Mouse (Mus musculus) intestine, embryonic 16.5 days (tissue): ENCODE results near the gene Insm1. TPM values are rescaled to one million over a fixed set of nuclear protein-coding genes. Genes with fewer than 3 reads are reported as not detected.

Experiments
- ATAC-seq: fragments of 200-750 bp; cut with Nextera tagmentation; 2 replicates; pipeline ENCODE4 v1.8.0; 2017; ENCODE audit warnings: moderate TSS enrichment, moderate library complexity
- H3K27ac ChIP-seq: fragments of 300-500 bp; sonication (generic); 2 replicates; pipeline ENCODE4 v1.5.1; 2014; ENCODE audit warnings: mild to moderate bottlenecking, low read length
- H3K27me3 ChIP-seq: fragments of 300-500 bp; sonication (generic); replicated peaks from 2 replicates; pipeline ENCODE4 v1.6.1; 2014; ENCODE audit warnings: low read length, control low read depth, mixed read lengths; ENCODE audit not compliant: control insufficient read depth, insufficient read depth
- H3K36me3 ChIP-seq: fragments of 300-500 bp; sonication (generic); 2 replicates; pipeline ENCODE4 v1.6.1; 2014; ENCODE audit warnings: low read length, control low read depth; ENCODE audit not compliant: control insufficient read depth, insufficient read depth
- H3K4me1 ChIP-seq: fragments of 300-500 bp; sonication (generic); 2 replicates; pipeline ENCODE4 v1.6.1; 2014; ENCODE audit warnings: low read length, control low read depth, mixed read lengths; ENCODE audit not compliant: control insufficient read depth, insufficient read depth
- H3K4me2 ChIP-seq: fragments of 300-500 bp; sonication (generic); 2 replicates; pipeline ENCODE4 v1.6.1; 2014; ENCODE audit warnings: low read depth, low read length, control low read depth
- H3K4me3 ChIP-seq: fragments of 300-500 bp; sonication (generic); 2 replicates; pipeline ENCODE4 v1.5.1; 2014; ENCODE audit warnings: mild to moderate bottlenecking, low read length
- H3K9ac ChIP-seq: fragments of 300-500 bp; sonication (generic); 2 replicates; pipeline ENCODE4 v1.6.1; 2014; ENCODE audit warnings: low read depth, low read length
- H3K9me3 ChIP-seq: fragments of 300-500 bp; sonication (generic); 2 replicates; pipeline ENCODE4 v1.6.1; 2016; ENCODE audit warnings: low read length, control low read depth; ENCODE audit not compliant: control insufficient read depth
- WGBS: fragments of 180-500 bp; shearing (Covaris S2); extraction: QIAGEN DNeasy Blood & Tissue Kit; methylation state at CpG from one replicate; pipeline ENCODE4 v1.1.7; 2014; 5-methylcytosine and 5-hydroxymethylcytosine counted together
- polyA plus RNA-seq: library from polyadenylated mRNA; unstranded; fragments of >200 nt; fragmentation: Nextera tagmentation; extraction: Ambion mirVana; gene quantifications from 2 replicates; pipeline ENCODE4 v1.2.1, GENCODE M21; 2015

Insm1 gene
- polyA plus RNA-seq, 1 experiment from 2014 or later, result 0.35 TPM

DNA sequence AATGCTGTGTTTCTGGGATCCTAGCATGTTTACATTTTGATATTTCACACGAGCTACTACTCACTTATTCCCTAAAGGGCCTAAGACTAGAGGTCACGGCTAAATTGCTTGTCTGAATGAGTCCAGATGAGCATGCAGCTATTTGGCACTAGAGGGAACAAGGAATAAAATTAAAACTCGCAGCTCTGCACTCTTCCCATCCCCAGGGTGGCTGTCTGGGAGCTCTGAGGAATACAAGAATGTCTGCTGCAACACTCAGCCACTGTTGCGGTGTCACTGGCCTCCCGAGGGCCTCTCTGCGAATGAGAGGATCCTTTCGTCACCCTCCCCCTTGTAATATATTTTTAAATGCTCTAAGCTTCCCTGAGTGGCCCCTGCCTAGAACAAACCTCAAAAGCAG is 23.7 kb downstream of the Insm1 start:
- no peak for ATAC-seq
- no peak overlapping the region for H3K4me3 ChIP-seq
- no peaks in the 10 kb centered on the region for H3K36me3 ChIP-seq
- no peak overlapping the region for H3K4me2 ChIP-seq
- WGBS, result 59% methylated on average over 7 of the region's 7 CpGs
- 0 out of 2 replicates have a peak, but pooled peaks cover 8% of the 10 kb centered on the region for H3K4me1 ChIP-seq
- H3K9me3 ChIP-seq, result no peaks in the 10 kb centered on the region
- no peaks in the 10 kb centered on the region for H3K27me3 ChIP-seq
- no peak overlapping the region for H3K9ac ChIP-seq
- H3K27ac ChIP-seq, result no peak overlapping the region

DNA sequence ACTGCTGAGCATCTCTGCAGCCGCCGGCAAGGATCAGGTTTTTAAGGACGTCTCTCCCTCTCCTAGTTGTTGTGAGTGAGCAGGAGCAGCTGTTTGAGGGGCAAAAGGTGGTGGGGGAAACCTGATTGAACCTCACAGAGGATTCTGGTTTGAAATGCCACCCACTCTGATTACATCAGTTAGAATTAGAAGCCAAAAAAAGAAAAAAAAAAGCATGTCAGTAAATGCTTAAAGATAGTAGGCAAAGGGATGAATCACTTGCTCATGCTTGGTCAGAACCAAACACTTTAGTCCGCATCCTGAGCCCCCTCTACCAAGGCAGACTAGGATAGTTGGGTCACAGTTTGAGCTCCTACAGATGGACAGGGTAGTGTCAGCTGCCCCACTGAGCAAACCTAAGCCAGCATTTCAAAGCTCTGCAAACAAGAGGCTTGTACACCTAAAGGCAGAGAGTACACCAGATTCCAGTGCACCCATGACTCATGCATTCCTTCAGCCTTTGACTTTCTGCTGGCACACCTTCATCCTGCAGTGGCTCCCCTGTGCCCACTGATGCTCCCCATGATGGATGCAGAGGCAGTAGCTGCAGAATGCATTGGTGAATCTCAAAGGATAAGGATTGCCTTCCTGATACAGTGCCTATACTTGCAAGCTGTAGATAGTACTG is 24.8 kb downstream of the Insm1 start:
- no peak for ATAC-seq
- Histone ChIP-seq H3K9ac (no peak overlapping the region), H3K4me2 (no peak overlapping the region), H3K36me3 (no peaks in the 10 kb centered on the region), H3K27ac (no peak overlapping the region), H3K4me1 (0 out of 2 replicates have a peak, but pooled peaks cover 8% of the 10 kb centered on the region), H3K27me3 (no peaks in the 10 kb centered on the region), H3K4me3 (no peak overlapping the region), H3K9me3 (no peaks in the 10 kb centered on the region)
- WGBS, result 79% methylated on average over 4 of the region's 4 CpGs

DNA sequence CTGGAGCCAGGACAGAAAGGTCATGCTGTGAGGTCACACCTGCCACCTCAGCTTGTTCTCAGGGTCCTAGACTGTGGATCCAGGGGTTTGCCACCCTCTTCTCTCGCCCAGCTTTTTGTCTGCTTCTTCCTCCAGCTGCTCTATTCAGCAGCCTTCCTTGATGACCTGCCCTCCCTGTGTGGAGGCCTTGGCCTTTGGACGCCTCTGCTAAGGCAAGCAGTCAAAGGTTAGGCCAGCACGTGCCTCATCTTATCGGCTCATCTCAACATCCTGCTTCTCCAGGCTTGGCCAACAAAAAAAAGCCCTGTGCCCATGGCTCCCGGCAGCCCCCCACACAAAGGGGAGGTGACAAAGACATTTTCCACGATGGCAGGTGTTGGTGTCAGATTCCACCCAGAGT is 25.9 kb downstream of the Insm1 start:
- H3K9ac ChIP-seq, result no peak overlapping the region
- no peaks in the 10 kb centered on the region for H3K36me3 ChIP-seq
- no peaks in the 10 kb centered on the region for H3K27me3 ChIP-seq
- peak; percentile 56; the same call in 1 of the 2 replicates for ATAC-seq
- 42% methylated on average over 6 of the region's 6 CpGs for WGBS
- no peak overlapping the region for H3K27ac ChIP-seq
- 0 out of 2 replicates have a peak, but pooled peaks cover 8% of the 10 kb centered on the region for H3K4me1 ChIP-seq
- H3K4me3 ChIP-seq, result no peak overlapping the region
- no peak overlapping the region for H3K4me2 ChIP-seq
- no peaks in the 10 kb centered on the region for H3K9me3 ChIP-seq

DNA sequence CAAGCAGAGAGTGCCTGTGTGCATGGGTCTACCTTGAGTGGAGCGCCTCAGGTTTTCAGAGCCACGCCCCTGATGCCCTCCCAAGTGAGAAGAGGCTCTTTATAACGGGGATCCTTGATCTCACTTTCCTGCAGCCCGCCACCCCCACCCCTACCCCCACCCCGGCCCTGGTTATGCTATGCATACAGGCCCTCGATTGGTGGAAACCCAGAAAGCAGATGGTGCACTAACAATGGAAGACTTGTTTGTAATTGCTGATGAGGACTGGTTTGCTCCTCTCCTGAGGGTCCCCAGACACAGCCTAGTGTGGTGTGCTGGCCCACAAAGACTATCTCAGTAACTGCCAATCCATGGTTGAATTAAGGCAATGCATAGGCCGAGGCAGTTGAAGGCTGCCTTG is 27.3 kb downstream of the Insm1 start:
- Histone ChIP-seq H3K4me2 (no peak overlapping the region), H3K9ac (no peak overlapping the region), H3K27ac (no peak overlapping the region), H3K9me3 (no peaks in the 10 kb centered on the region), H3K27me3 (no peaks in the 10 kb centered on the region), H3K36me3 (no peaks in the 10 kb centered on the region), H3K4me1 (0 out of 2 replicates have a peak, but pooled peaks cover 8% of the 10 kb centered on the region), H3K4me3 (no peak overlapping the region)
- 69% methylated on average over 7 of the region's 7 CpGs for WGBS
- no peak for ATAC-seq

DNA sequence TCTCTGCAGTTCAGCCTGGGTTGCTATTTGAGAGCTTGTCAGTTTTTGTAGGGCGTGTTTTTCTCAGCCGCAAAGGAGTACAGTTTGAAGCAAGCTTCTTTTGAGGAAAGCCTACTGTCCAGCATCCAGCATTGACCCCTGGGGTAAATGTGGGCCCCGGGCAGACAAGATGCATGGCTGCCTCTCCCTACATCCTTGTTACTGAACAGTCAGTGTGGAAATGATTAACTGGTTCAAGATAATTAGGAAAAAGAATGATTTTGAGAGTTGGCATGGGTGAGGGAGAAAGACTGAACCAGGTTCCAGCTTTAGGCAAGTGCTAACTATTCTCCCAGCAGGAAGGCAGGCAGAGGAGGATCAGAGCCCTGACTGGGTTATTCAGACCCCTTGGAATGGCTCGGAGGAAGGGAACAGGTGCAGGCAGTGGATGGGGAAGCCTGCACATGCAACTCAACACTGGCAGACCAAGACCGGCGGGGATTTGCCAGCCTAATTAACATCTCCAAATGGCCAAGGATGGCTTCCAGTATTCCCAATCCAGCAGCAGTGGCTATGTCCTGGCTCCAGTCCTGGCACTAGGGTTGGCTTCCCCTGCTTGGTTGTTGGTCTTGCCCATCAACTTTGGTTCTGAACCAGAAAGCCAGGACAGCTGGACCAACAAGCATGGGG is 28.6 kb downstream of the Insm1 start:
- WGBS, result 74% methylated on average over 6 of the region's 6 CpGs
- 0 out of 2 replicates have a peak, but pooled peaks cover 7% of the 10 kb centered on the region for H3K4me1 ChIP-seq
- ATAC-seq, result no peak

DNA sequence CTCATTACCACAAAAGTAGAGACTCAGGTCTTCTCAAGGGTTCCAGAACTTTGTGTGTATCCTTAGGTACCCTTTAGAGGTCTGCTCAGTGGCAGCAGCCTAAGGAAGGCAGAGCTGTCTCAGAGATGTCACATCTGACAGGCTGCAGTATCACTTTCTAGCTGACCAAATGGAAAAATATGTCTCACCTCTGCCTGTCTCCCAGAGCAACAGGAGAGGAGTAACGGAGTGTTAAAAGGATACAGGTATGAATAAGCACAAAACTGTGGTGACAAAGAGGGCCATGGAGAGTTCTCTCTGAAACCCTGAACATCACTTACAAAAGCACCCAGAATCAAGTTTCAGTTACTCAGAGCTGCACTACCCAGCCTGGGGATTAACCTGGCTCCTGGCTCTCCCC is 32.7 kb downstream of the Insm1 start:
- no peak for ATAC-seq
- no peaks in the 10 kb centered on the region for H3K27me3 ChIP-seq
- no peak overlapping the region for H3K9ac ChIP-seq
- H3K4me3 ChIP-seq, result no peak overlapping the region
- no peak overlapping the region for H3K27ac ChIP-seq
- 95% methylated on average over 1 of the region's 1 CpGs for WGBS
- no peaks in the 10 kb centered on the region for H3K9me3 ChIP-seq
- H3K36me3 ChIP-seq, result no peaks in the 10 kb centered on the region
- no peak overlapping the region for H3K4me2 ChIP-seq
- 0 out of 2 replicates have a peak, but pooled peaks cover 4% of the 10 kb centered on the region for H3K4me1 ChIP-seq

More for the DNA sequence above, 28.6 kb downstream of the Insm1 start:
- no peaks in the 10 kb centered on the region for H3K36me3 ChIP-seq
- no peak overlapping the region for H3K4me3 ChIP-seq
- no peak overlapping the region for H3K4me2 ChIP-seq
- H3K27ac ChIP-seq, result no peak overlapping the region
- H3K27me3 ChIP-seq, result no peaks in the 10 kb centered on the region
- no peaks in the 10 kb centered on the region for H3K9me3 ChIP-seq
- no peak overlapping the region for H3K9ac ChIP-seq

DNA sequence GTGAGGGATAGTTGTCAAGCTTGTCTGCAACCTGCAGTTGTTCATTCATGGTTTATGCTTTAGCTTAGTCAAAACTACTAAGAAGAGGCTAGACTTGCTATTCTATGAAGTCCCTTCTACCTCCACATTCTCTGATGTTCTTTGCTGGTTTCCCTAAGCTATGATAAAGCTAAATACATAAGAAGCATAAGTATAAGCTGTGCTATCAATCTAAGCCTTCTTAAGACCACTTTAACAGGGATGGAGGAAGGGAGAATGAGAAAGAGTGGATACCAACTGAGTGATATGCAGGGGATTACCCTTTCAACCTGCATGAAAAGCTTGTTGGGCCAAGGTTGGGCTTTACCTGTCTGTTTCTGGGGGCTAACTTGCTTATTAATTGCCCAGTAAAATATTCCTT is 33.9 kb downstream of the Insm1 start:
- Histone ChIP-seq H3K27me3 (no peaks in the 10 kb centered on the region), H3K9ac (no peak overlapping the region), H3K4me3 (no peak overlapping the region), H3K4me1 (0 out of 2 replicates have a peak, but pooled peaks cover 4% of the 10 kb centered on the region), H3K9me3 (no peaks in the 10 kb centered on the region), H3K36me3 (no peaks in the 10 kb centered on the region), H3K4me2 (no peak overlapping the region), H3K27ac (no peak overlapping the region)
- no peak for ATAC-seq

DNA sequence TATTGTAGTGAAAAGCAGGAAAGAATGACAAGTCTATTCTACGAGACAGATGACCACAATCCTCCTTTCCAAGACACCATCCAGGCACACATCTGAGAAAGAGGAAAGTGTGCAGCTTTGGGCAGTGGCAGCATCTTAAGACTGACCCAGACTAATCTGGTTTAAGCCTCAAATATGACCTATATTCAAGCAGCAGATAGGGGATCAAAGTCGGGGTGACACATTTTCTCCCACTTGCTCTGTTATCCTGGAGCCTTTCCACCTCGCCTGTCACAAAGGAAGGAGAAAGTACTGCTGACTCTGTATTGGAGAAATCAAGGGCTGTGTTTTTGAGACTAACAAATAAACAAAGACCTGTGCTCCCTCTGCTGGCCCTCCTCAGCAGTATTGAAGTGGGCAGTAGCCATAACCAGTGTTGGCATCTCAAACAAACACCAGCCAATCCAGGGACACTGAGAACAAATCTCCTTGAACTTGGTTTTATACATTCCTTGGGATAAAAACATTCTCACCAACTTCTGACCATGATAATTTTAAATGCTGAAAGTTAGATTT is 34.7 kb downstream of the Insm1 start:
- 0 out of 2 replicates have a peak, but pooled peaks cover 4% of the 10 kb centered on the region for H3K4me1 ChIP-seq
- no peak overlapping the region for H3K4me3 ChIP-seq
- ATAC-seq, result no peak
- H3K9ac ChIP-seq, result no peak overlapping the region
- H3K4me2 ChIP-seq, result no peak overlapping the region
- 72% methylated on average over 3 of the region's 3 CpGs for WGBS
- no peaks in the 10 kb centered on the region for H3K9me3 ChIP-seq
- no peak overlapping the region for H3K27ac ChIP-seq
- H3K36me3 ChIP-seq, result no peaks in the 10 kb centered on the region
- H3K27me3 ChIP-seq, result no peaks in the 10 kb centered on the region

DNA sequence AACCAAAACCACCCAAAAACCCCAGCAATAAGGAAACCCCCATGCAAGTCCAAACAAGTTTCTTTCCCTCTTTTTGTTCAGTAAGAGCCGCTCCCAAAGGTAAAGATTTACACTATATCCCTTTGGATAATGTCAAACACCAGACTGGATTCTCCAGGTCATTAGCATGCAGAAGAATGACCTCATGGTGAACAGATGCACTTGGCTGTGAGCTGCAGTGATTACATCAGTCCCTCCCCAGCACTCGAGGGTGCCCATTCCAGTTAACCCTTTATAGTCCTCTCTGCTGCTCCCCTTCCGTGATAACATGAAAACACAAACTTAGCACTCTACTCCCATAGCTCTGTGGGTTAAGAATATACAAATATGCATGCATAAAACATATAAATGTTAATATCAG is 35.3 kb downstream of the Insm1 start:
- no peak overlapping the region for H3K27ac ChIP-seq
- H3K9me3 ChIP-seq, result no peaks in the 10 kb centered on the region
- no peak overlapping the region for H3K9ac ChIP-seq
- no peaks in the 10 kb centered on the region for H3K27me3 ChIP-seq
- 27% methylated on average over 3 of the region's 3 CpGs for WGBS
- H3K4me3 ChIP-seq, result no peak overlapping the region
- H3K4me1 ChIP-seq, result 0 out of 2 replicates have a peak, but pooled peaks cover 4% of the 10 kb centered on the region
- no peak for ATAC-seq
- no peaks in the 10 kb centered on the region for H3K36me3 ChIP-seq
- no peak overlapping the region for H3K4me2 ChIP-seq
